Mouse (Mus musculus): ENCODE results near the gene Prr14l. TPM values are rescaled to one million over a fixed set of nuclear protein-coding genes. Genes with fewer than 3 reads are reported as not detected.

Gene Prr14l
- total RNA-seq, 4 experiments from 2014 or later = 5.0 to 5.8 (median 5.6) TPM

Other genes starting within 250 kb of the Prr14l start
- gene Yes1, start 243.1 kb downstream of the Prr14l start, total RNA-seq (2022) = 10 to 100 TPM; 14.7 to 19.0 (median 17.0) TPM
- 10 to 100 TPM; 28.9 to 38.1 (median 32.7) TPM for gene Pisd, start 68.6 kb downstream of the Prr14l start, total RNA-seq (2022)
- gene Gm20671, start 27.1 kb downstream of the Prr14l start, total RNA-seq (2022) = under 1 TPM in 2 of 4 experiments, not detected in 2; 0.35 to 0.37 TPM
- gene Depdc5, start 9.4 kb upstream of the Prr14l start, total RNA-seq (2022) = 10 to 100 TPM; 21.8 to 29.3 (median 25.6) TPM
- 10 to 100 TPM; 73.8 to 88.7 (median 82.1) TPM for gene Ywhah, start 164.6 kb upstream of the Prr14l start, total RNA-seq (2022)
- under 1 TPM; 0.19 to 0.57 (median 0.41) TPM for gene Slc5a1, start 250.0 kb upstream of the Prr14l start, total RNA-seq (2022)